Mouse (Mus musculus) cerebellum, postnatal 25 days (tissue): ENCODE results near the gene Cd300e.
A peak's percentile ranks its signal among the peaks of the same experiment; 100 is the strongest.

Experiments used
- DNase-seq, 2 experiments: peaks; one replicate each; pipeline ENCODE4 v3.0.0; 2021; ENCODE audit warnings: mixed read lengths in 2 of 2

Cd300e gene

GRCm38 (mm10) chr11:115062077-115062476 lies at the start of gene Cd300e:
TSS of gene Cd300e (minus strand) at chr11:115062177.
- DNase-seq, result no peak

GRCm38 (mm10) chr11:115110271-115110670 lies 48.3 kb upstream of the Cd300e start:
- no peak for DNase-seq

GRCm38 (mm10) chr11:115108176-115108575 lies 46.2 kb upstream of the Cd300e start:
- DNase-seq, result no peak

GRCm38 (mm10) chr11:115107403-115107916 lies 45.5 kb upstream of the Cd300e start:
- DNase-seq, result no peak

GRCm38 (mm10) chr11:115106638-115107037 lies 44.7 kb upstream of the Cd300e start:
- DNase-seq, result no peak

- no peak for DNase-seq
Observed at GRCm38 (mm10) chr11:115104769-115105563, 43.0 kb upstream of the Cd300e start.

- no peak for DNase-seq
Observed at GRCm38 (mm10) chr11:115103470-115104413, 41.8 kb upstream of the Cd300e start.

- DNase-seq, result no peak
Observed at GRCm38 (mm10) chr11:115102116-115102515, 40.1 kb upstream of the Cd300e start.

- DNase-seq, result no peak
Observed at GRCm38 (mm10) chr11:115101615-115102051, 39.7 kb upstream of the Cd300e start.

- no peak for DNase-seq
Observed at GRCm38 (mm10) chr11:115100741-115101140, 38.8 kb upstream of the Cd300e start.

- no peak for DNase-seq
Observed at GRCm38 (mm10) chr11:115100032-115100621, 38.1 kb upstream of the Cd300e start.

- DNase-seq, result no peak
Observed at GRCm38 (mm10) chr11:115099241-115099840, 37.4 kb upstream of the Cd300e start.

GRCm38 (mm10) chr11:115098203-115098932 lies 36.4 kb upstream of the Cd300e start:
- DNase-seq, result peak; percentile 57 to 64

GRCm38 (mm10) chr11:115092140-115092539 lies 30.2 kb upstream of the Cd300e start:
- DNase-seq, result peak in 1 of 2 experiments; percentile 28

- DNase-seq, result peak; percentile 80 to 81
Observed at GRCm38 (mm10) chr11:115091362-115091901, 29.5 kb upstream of the Cd300e start, which contains the start of gene Rab37. TSS of gene Rab37 (plus strand) at chr11:115091431.

GRCm38 (mm10) chr11:115089853-115090252 lies 27.9 kb upstream of the Cd300e start:
- peak in 1 of 2 experiments; percentile 46 for DNase-seq

GRCm38 (mm10) chr11:115086213-115086612 lies 24.2 kb upstream of the Cd300e start:
- no peak for DNase-seq

- DNase-seq, result no peak
Observed at GRCm38 (mm10) chr11:115085064-115085463, 23.1 kb upstream of the Cd300e start.

GRCm38 (mm10) chr11:115084595-115084994 lies 22.6 kb upstream of the Cd300e start:
- peak; percentile 43 to 54 for DNase-seq

GRCm38 (mm10) chr11:115083376-115084139 lies 21.6 kb upstream of the Cd300e start:
- peak; percentile 81 to 91 for DNase-seq
